Mouse (Mus musculus): ENCODE results near the gene Mob4. TPM values are rescaled to one million over a fixed set of nuclear protein-coding genes. Genes with fewer than 3 reads are reported as not detected.

The Mob4 gene
- polyA plus RNA-seq, 1 experiment from 2014 or later, result 163 TPM

GRCm38 (mm10) chr1:55182392-55182791 lies 51.4 kb downstream of the Mob4 start:
- DNase-seq (ENCODE audit: low spot score), result no peak
- 86% methylated on average over 5 of the region's 5 CpGs for WGBS
- H3K27me3 ChIP-seq (ENCODE audit: control insufficient read depth, insufficient read depth, low read length), result no peaks in the 10 kb centered on the region

GRCm38 (mm10) chr1:55185718-55186117 lies 54.7 kb downstream of the Mob4 start:
- DNase-seq (ENCODE audit: low spot score), result no peak

More at GRCm38 (mm10) chr1:55182392-55182791, 51.4 kb downstream of the Mob4 start:
- Histone ChIP-seq H3K36me3 (ENCODE audit: control insufficient read depth, insufficient read depth, low read length) (no peaks in the 10 kb centered on the region), H3K27ac (ENCODE audit: low read depth, low read length) (no peak overlapping the region), H3K4me2 (ENCODE audit: low read depth, low read length, severe bottlenecking) (no peak overlapping the region), H3K4me3 (ENCODE audit: low read depth, low read length) (no peak overlapping the region), H3K4me1 (replicated peaks; ENCODE audit: control insufficient read depth, insufficient read depth, low read length) (no peaks in the 10 kb centered on the region), H3K9ac (ENCODE audit: low read length) (no peak overlapping the region), H3K9me3 (ENCODE audit: control insufficient read depth, low read length) (no peaks in the 10 kb centered on the region; the same call in 1 of the 2 replicates)
- ATAC-seq (replicated peaks; ENCODE audit: low FRiP score), result no peak

GRCm38 (mm10) chr1:55186592-55187210 lies 55.7 kb downstream of the Mob4 start:
- no peak for DNase-seq (ENCODE audit: low spot score)
- WGBS, result 20% methylated on average over 11 of the region's 11 CpGs
- no peak overlapping the region for H3K4me2 ChIP-seq (ENCODE audit: low read depth, low read length, severe bottlenecking)

More at GRCm38 (mm10) chr1:55185718-55186117, 54.7 kb downstream of the Mob4 start:
- no peaks in the 10 kb centered on the region for H3K36me3 ChIP-seq (ENCODE audit: control insufficient read depth, insufficient read depth, low read length)
- H3K4me3 ChIP-seq (ENCODE audit: low read depth, low read length), result no peak overlapping the region
- ATAC-seq (replicated peaks; ENCODE audit: low FRiP score), result no peak
- no peak overlapping the region for H3K4me2 ChIP-seq (ENCODE audit: low read depth, low read length, severe bottlenecking)
- H3K4me1 ChIP-seq (replicated peaks; ENCODE audit: control insufficient read depth, insufficient read depth, low read length), result no peaks in the 10 kb centered on the region
- 90% methylated on average over 6 of the region's 6 CpGs for WGBS
- H3K27me3 ChIP-seq (ENCODE audit: control insufficient read depth, insufficient read depth, low read length), result no peaks in the 10 kb centered on the region
- H3K9ac ChIP-seq (ENCODE audit: low read length), result no peak overlapping the region
- no peaks in the 10 kb centered on the region for H3K9me3 ChIP-seq (ENCODE audit: control insufficient read depth, low read length)
- H3K27ac ChIP-seq (ENCODE audit: low read depth, low read length), result no peak overlapping the region

GRCm38 (mm10) chr1:55192015-55192414 lies 61.0 kb downstream of the Mob4 start:
- ATAC-seq (replicated peaks; ENCODE audit: low FRiP score) (peak; percentile 47; the same call in 1 of the 2 replicates), DNase-seq (ENCODE audit: low spot score) (no peak)
- Histone ChIP-seq H3K36me3 (ENCODE audit: control insufficient read depth, insufficient read depth, low read length) (no peaks in the 10 kb centered on the region), H3K4me3 (ENCODE audit: low read depth, low read length) (peak overlapping the region; percentile 11; the same call in 1 of the 2 replicates), H3K9me3 (ENCODE audit: control insufficient read depth, low read length) (no peaks in the 10 kb centered on the region), H3K27me3 (ENCODE audit: control insufficient read depth, insufficient read depth, low read length) (peaks cover 2% of the 10 kb centered on the region; the same call in 1 of the 2 replicates), H3K4me2 (ENCODE audit: low read depth, low read length, severe bottlenecking) (peak overlapping the region; percentile 40), H3K9ac (ENCODE audit: low read length) (no peak overlapping the region), H3K4me1 (replicated peaks; ENCODE audit: control insufficient read depth, insufficient read depth, low read length) (peaks cover 5% of the 10 kb centered on the region; the same call in 1 of the 2 replicates), H3K27ac (ENCODE audit: low read depth, low read length) (no peak overlapping the region)
- WGBS, result 11% methylated on average over 8 of the region's 8 CpGs

More at GRCm38 (mm10) chr1:55186592-55187210, 55.7 kb downstream of the Mob4 start:
- no peaks in the 10 kb centered on the region for H3K4me1 ChIP-seq (replicated peaks; ENCODE audit: control insufficient read depth, insufficient read depth, low read length)
- no peaks in the 10 kb centered on the region for H3K27me3 ChIP-seq (ENCODE audit: control insufficient read depth, insufficient read depth, low read length)
- H3K9me3 ChIP-seq (ENCODE audit: control insufficient read depth, low read length), result no peaks in the 10 kb centered on the region
- H3K27ac ChIP-seq (ENCODE audit: low read depth, low read length), result peak overlapping the region; percentile 21; the same call in 1 of the 2 replicates
- H3K9ac ChIP-seq (ENCODE audit: low read length), result no peak overlapping the region
- peak; percentile 68 for ATAC-seq (replicated peaks; ENCODE audit: low FRiP score)
- H3K36me3 ChIP-seq (ENCODE audit: control insufficient read depth, insufficient read depth, low read length), result no peaks in the 10 kb centered on the region
- H3K4me3 ChIP-seq (ENCODE audit: low read depth, low read length), result no peak overlapping the region

GRCm38 (mm10) chr1:55192824-55193223 lies 61.8 kb downstream of the Mob4 start:
- Histone ChIP-seq H3K4me3 (ENCODE audit: low read depth, low read length) (no peak overlapping the region), H3K36me3 (ENCODE audit: control insufficient read depth, insufficient read depth, low read length) (no peaks in the 10 kb centered on the region), H3K4me2 (ENCODE audit: low read depth, low read length, severe bottlenecking) (no peak overlapping the region), H3K4me1 (replicated peaks; ENCODE audit: control insufficient read depth, insufficient read depth, low read length) (peaks cover 5% of the 10 kb centered on the region; the same call in 1 of the 2 replicates), H3K9ac (ENCODE audit: low read length) (no peak overlapping the region), H3K27ac (ENCODE audit: low read depth, low read length) (no peak overlapping the region), H3K9me3 (ENCODE audit: control insufficient read depth, low read length) (no peaks in the 10 kb centered on the region), H3K27me3 (ENCODE audit: control insufficient read depth, insufficient read depth, low read length) (peaks cover 2% of the 10 kb centered on the region; the same call in 1 of the 2 replicates)
- no peak for ATAC-seq (replicated peaks; ENCODE audit: low FRiP score)
- WGBS, result 51% methylated on average over 3 of the region's 3 CpGs
- peak; percentile 70 for DNase-seq (ENCODE audit: low spot score)

- Histone ChIP-seq H3K27ac (ENCODE audit: low read depth, low read length) (no peak overlapping the region), H3K4me3 (ENCODE audit: low read depth, low read length) (no peak overlapping the region), H3K9ac (ENCODE audit: low read length) (no peak overlapping the region), H3K36me3 (ENCODE audit: control insufficient read depth, insufficient read depth, low read length) (no peaks in the 10 kb centered on the region), H3K27me3 (ENCODE audit: control insufficient read depth, insufficient read depth, low read length) (peaks cover 2% of the 10 kb centered on the region; the same call in 1 of the 2 replicates), H3K9me3 (ENCODE audit: control insufficient read depth, low read length) (no peaks in the 10 kb centered on the region), H3K4me1 (replicated peaks; ENCODE audit: control insufficient read depth, insufficient read depth, low read length) (peaks cover 5% of the 10 kb centered on the region; the same call in 1 of the 2 replicates), H3K4me2 (ENCODE audit: low read depth, low read length, severe bottlenecking) (no peak overlapping the region)
- ATAC-seq (replicated peaks; ENCODE audit: low FRiP score), result peak; percentile 54; the same call in 1 of the 2 replicates
- DNase-seq (ENCODE audit: low spot score), result peak; percentile 60
- 42% methylated on average over 2 of the region's 2 CpGs for WGBS
These were observed 62.3 kb downstream of the Mob4 start for GRCm38 (mm10) chr1:55193316-55193715.

- Histone ChIP-seq H3K9me3 (ENCODE audit: control insufficient read depth, low read length) (no peaks in the 10 kb centered on the region), H3K4me3 (ENCODE audit: low read depth, low read length) (no peak overlapping the region), H3K36me3 (ENCODE audit: control insufficient read depth, insufficient read depth, low read length) (no peaks in the 10 kb centered on the region), H3K9ac (ENCODE audit: low read length) (no peak overlapping the region), H3K27me3 (ENCODE audit: control insufficient read depth, insufficient read depth, low read length) (peaks cover 2% of the 10 kb centered on the region; the same call in 1 of the 2 replicates), H3K4me1 (replicated peaks; ENCODE audit: control insufficient read depth, insufficient read depth, low read length) (peaks cover 9% of the 10 kb centered on the region; the same call in 1 of the 2 replicates), H3K27ac (ENCODE audit: low read depth, low read length) (no peak overlapping the region), H3K4me2 (ENCODE audit: low read depth, low read length, severe bottlenecking) (peak overlapping the region; percentile 26; the same call in 1 of the 2 replicates)
- peak; percentile 55 for DNase-seq (ENCODE audit: low spot score)
- ATAC-seq (replicated peaks; ENCODE audit: low FRiP score), result no peak
- WGBS, result 23% methylated on average over 19 of the region's 19 CpGs
These were observed 63.3 kb downstream of the Mob4 start for GRCm38 (mm10) chr1:55194064-55194915.

GRCm38 (mm10) chr1:55195021-55195420 lies 64.0 kb downstream of the Mob4 start:
- Histone ChIP-seq H3K36me3 (ENCODE audit: control insufficient read depth, insufficient read depth, low read length) (no peaks in the 10 kb centered on the region), H3K27me3 (ENCODE audit: control insufficient read depth, insufficient read depth, low read length) (peaks cover 2% of the 10 kb centered on the region; the same call in 1 of the 2 replicates), H3K4me2 (ENCODE audit: low read depth, low read length, severe bottlenecking) (no peak overlapping the region), H3K27ac (ENCODE audit: low read depth, low read length) (no peak overlapping the region), H3K4me3 (ENCODE audit: low read depth, low read length) (no peak overlapping the region), H3K4me1 (replicated peaks; ENCODE audit: control insufficient read depth, insufficient read depth, low read length) (peaks cover 9% of the 10 kb centered on the region; the same call in 1 of the 2 replicates), H3K9me3 (ENCODE audit: control insufficient read depth, low read length) (no peaks in the 10 kb centered on the region), H3K9ac (ENCODE audit: low read length) (no peak overlapping the region)
- no peak for ATAC-seq (replicated peaks; ENCODE audit: low FRiP score)
- 63% methylated on average over 4 of the region's 4 CpGs for WGBS
- no peak for DNase-seq (ENCODE audit: low spot score)
